Mouse (Mus musculus): Measurements from ENCODE around the gene Slc39a10.

GRCm38 (mm10) chr1:46831927-46832326 is 60.7 kb downstream of the Slc39a10 start:
- TF ChIP-seq POLR2A (IDR thresholded peaks at IDR 0.05; ENCODE audit: extremely low read depth, insufficient read depth, low read length) (no peak), CTCF (IDR thresholded peaks at IDR 0.05; ENCODE audit: extremely low read depth, insufficient read depth, low read length) (no peak)
